Mouse (Mus musculus): ENCODE results near the gene Gstt3. TPM values are rescaled to one million over a fixed set of nuclear protein-coding genes. Genes with fewer than 3 reads are reported as not detected.

Gstt3 gene
- 4.7 TPM for polyA plus RNA-seq (2014; fragmentation: Illumina TruSeq; extraction: RNeasy Lipid Tissue Mini Kit (QIAGEN cat#74804); ENCODE audit: low read depth, low replicate concordance)

DNA sequence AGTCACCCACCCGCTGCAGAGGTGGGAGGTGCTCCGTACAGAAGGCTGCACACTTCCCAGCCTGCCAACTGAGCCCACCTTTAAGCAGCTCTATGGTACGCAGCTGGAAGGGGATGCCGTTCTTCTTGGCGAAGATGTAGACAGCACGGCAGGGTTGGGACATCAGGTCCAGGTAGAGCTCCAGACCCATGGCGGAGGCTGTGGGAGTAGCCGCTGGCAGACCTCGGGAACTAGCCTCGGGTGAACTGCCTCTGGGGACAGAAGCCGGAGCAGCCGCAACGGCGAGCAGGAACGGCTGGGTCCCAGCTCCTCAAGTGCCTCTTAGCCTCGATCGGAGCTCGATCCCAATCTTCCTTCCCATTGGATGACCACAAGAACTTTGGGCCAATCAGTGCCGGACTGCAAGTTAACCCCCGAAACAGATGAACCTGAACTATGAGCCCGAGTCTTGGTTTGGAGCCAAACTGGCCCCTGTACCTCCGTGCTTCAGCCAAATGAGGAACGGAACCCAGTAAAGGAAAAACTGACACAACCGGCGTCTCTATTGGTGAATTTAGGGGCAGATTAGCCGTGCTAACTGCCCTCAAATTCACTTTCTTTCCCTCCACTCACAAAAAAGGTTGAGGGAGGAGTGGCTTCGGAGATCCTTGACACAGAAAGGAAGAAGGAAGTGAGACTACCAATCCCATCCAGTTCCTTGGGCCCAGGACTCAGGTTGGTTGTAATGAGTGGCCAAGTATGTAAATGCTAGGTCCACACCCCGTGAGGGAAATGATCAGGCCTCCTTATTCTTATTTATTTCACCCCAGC is at the start of gene Gstt3, which contains the start of gene Gm20441:
TSS of gene Gstt3 (minus strand) at position 646 of the 810 bp plus-strand sequence.
TSS of gene Gm20441 (minus strand) at position 186 of the 810 bp plus-strand sequence.

DNA sequence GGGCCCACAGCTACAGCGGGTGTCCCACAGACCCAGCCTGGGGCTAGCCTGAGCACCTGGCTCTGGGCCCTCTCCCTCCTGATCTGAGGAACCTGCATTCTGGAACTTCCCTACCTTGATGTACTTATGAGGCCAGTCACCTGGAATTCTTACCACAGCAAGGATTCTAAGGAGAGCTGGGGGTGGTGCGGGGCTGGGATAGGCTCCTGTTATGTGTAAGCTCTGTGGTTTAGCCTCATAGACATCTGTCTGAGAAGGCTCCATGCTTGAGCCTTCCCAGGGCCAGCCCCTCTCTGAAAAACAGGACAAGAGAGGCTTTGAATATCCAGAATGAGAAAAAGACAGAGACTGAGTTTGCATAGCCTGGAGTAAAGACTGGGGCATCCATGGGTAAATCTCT is 41.2 kb upstream of the Gstt3 start, which contains the start of gene Gstt4:
TSS of gene Gstt4 (minus strand) at position 101 of the 400 bp plus-strand sequence.

DNA sequence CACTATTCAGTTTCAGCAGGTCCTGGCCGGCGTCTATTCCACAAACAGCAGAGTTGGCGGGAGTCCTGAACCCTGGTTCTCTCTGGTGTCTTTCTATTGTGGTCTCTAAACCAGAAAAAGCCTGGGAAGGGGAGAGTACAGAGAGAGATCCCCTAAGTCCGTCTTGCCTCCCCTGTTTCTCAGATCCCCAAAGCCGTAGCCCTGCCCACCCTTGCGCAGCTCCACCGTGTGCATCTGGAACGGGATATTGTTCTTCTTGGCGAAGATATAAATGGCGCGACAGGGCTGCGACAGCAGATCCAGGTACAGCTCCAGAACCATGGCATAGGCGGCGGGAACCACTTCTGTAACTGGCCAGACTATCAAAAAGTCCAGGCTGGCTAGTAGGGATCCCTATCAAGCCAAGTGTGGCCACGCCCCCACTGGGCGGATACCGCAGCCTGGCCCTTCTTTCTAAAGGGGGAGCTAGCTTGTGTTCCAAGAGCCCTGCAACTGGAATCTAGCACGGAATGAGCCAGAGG is 17.0 kb upstream of the Gstt3 start, which contains the start of gene Gstt1:
TSS of gene Gstt1 (minus strand) at position 409 of the 521 bp plus-strand sequence.

DNA sequence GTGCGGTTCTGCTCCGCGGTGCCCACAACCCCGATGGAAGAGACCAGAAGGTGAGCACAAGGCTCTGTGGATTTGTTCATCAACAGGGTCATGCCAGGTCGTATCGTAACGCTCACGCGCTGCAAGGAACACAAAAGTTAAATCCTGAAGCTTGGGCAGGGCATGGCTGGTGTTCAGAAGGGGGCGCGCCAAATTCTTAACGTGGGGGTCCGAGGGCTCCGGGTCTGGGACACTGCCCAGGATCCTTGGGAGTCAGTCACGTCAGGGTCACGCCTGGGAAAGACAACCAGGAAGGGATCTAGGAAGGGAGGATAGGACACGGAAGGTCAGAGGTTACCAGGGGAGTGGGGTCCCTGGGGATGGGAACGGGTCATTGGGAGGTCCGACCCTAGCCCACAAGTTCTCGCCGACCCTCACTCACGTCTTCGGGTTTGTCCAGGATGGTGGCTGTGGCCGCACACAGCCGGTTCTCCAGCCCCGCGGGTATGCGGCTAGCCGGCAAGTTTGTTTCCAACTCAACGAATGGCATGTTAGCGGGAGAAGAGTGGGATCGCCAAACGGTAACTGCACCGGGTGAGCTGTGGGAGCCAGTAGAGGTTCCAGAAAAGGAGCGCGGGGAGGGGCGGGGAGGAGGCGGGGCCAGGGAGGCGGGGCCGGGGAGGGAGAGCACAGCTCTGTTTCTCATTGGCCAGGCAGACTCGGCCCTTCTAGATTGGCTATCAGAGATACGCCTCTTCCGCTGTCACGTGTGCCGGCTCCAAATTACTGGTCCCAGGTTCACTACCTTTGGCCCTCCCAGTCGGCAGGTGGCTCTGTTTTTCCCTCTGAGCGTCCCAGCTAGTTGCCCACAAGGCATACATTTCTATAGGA is 8.2 kb downstream of the Gstt3 start, which contains the start of gene Ddt:
TSS of gene Ddt (minus strand) at position 620 of the 870 bp plus-strand sequence.

DNA sequence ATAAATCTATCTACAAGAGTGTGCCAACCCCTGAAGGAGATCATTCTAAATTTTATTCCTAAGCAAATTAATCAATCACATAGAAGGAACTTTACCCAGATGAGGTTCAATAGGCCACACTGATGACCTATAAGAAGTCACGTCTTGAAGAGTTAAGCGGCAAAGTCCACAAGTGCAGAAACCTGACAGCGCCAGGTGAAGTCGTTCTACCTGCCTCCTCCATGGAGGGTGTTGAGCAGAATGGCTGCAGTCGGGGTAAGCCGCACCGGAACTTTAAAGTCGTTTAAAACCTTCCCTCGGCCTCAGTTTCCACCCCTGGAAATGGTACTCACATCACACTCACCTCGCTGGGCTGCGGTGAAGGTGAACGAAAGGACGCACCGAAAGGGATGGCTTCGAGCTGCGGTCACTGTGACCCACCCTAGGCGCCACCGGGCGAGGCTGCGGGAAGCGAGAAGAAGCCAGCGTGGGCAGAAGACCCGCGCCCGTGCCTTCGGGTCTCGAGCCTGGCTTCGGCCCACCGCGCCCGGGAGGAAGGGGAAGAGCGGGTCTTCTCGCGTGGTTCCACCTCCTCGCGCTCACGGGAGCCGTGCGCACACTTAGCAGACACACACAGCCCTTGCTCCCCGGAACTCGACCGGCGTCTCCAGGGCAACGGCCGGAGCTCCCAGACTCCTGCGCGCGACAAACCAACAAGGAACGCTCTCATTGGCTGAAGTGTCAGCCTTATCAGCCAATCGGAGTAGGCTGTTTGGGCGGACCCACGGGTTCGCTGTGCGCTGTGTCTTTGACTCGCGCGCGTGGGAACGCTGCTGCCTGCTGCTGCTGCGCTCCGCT is 17.3 kb downstream of the Gstt3 start, which contains the start of gene Cabin1:
TSS of gene Cabin1 (minus strand) at position 660 of the 837 bp plus-strand sequence.

Other genes starting within 250 kb of the Gstt3 start
- 1.2 TPM for gene Lrrc75b, start 221.1 kb downstream of the Gstt3 start, polyA plus RNA-seq (2014; fragmentation: Illumina TruSeq; extraction: RNeasy Lipid Tissue Mini Kit (QIAGEN cat#74804); ENCODE audit: low read depth, low replicate concordance)
- not detected for gene Ggt1, start 219.8 kb downstream of the Gstt3 start, polyA plus RNA-seq (2014; fragmentation: Illumina TruSeq; extraction: RNeasy Lipid Tissue Mini Kit (QIAGEN cat#74804); ENCODE audit: low read depth, low replicate concordance)
- gene Ggt5, start 192.1 kb downstream of the Gstt3 start, polyA plus RNA-seq (2014; fragmentation: Illumina TruSeq; extraction: RNeasy Lipid Tissue Mini Kit (QIAGEN cat#74804); ENCODE audit: low read depth, low replicate concordance), result 6.0 TPM
- gene Susd2, start 137.4 kb downstream of the Gstt3 start, polyA plus RNA-seq (2014; fragmentation: Illumina TruSeq; extraction: RNeasy Lipid Tissue Mini Kit (QIAGEN cat#74804); ENCODE audit: low read depth, low replicate concordance), result 2.1 TPM
- 16.5 TPM for gene Cabin1, start 17.1 kb downstream of the Gstt3 start, polyA plus RNA-seq (2014; fragmentation: Illumina TruSeq; extraction: RNeasy Lipid Tissue Mini Kit (QIAGEN cat#74804); ENCODE audit: low read depth, low replicate concordance)
- 148 TPM for gene Ddt, start 8.0 kb downstream of the Gstt3 start, polyA plus RNA-seq (2014; fragmentation: Illumina TruSeq; extraction: RNeasy Lipid Tissue Mini Kit (QIAGEN cat#74804); ENCODE audit: low read depth, low replicate concordance)
- gene Gm20441, start 460 bp downstream of the Gstt3 start, polyA plus RNA-seq (2014; fragmentation: Illumina TruSeq; extraction: RNeasy Lipid Tissue Mini Kit (QIAGEN cat#74804); ENCODE audit: low read depth, low replicate concordance), result not detected
- gene Gstt1, start 17.2 kb upstream of the Gstt3 start, polyA plus RNA-seq (2014; fragmentation: Illumina TruSeq; extraction: RNeasy Lipid Tissue Mini Kit (QIAGEN cat#74804); ENCODE audit: low read depth, low replicate concordance), result 37.9 TPM
- gene Gstt4, start 41.1 kb upstream of the Gstt3 start, polyA plus RNA-seq (2014; fragmentation: Illumina TruSeq; extraction: RNeasy Lipid Tissue Mini Kit (QIAGEN cat#74804); ENCODE audit: low read depth, low replicate concordance), result not detected
- gene Gstt2, start 56.0 kb upstream of the Gstt3 start, polyA plus RNA-seq (2014; fragmentation: Illumina TruSeq; extraction: RNeasy Lipid Tissue Mini Kit (QIAGEN cat#74804); ENCODE audit: low read depth, low replicate concordance), result 20.2 TPM
- 174 TPM for gene Mif, start 78.8 kb upstream of the Gstt3 start, polyA plus RNA-seq (2014; fragmentation: Illumina TruSeq; extraction: RNeasy Lipid Tissue Mini Kit (QIAGEN cat#74804); ENCODE audit: low read depth, low replicate concordance)
- gene Derl3, start 112.0 kb upstream of the Gstt3 start, polyA plus RNA-seq (2014; fragmentation: Illumina TruSeq; extraction: RNeasy Lipid Tissue Mini Kit (QIAGEN cat#74804); ENCODE audit: low read depth, low replicate concordance), result 0.73 TPM
- 25.2 TPM for gene Smarcb1, start 140.2 kb upstream of the Gstt3 start, polyA plus RNA-seq (2014; fragmentation: Illumina TruSeq; extraction: RNeasy Lipid Tissue Mini Kit (QIAGEN cat#74804); ENCODE audit: low read depth, low replicate concordance)
- gene Chchd10, start 151.7 kb upstream of the Gstt3 start, polyA plus RNA-seq (2014; fragmentation: Illumina TruSeq; extraction: RNeasy Lipid Tissue Mini Kit (QIAGEN cat#74804); ENCODE audit: low read depth, low replicate concordance), result 1,332 TPM
- gene Mmp11, start 155.1 kb upstream of the Gstt3 start, polyA plus RNA-seq (2014; fragmentation: Illumina TruSeq; extraction: RNeasy Lipid Tissue Mini Kit (QIAGEN cat#74804); ENCODE audit: low read depth, low replicate concordance), result 9.6 TPM
- not detected for gene Gm867, start 159.3 kb upstream of the Gstt3 start, polyA plus RNA-seq (2014; fragmentation: Illumina TruSeq; extraction: RNeasy Lipid Tissue Mini Kit (QIAGEN cat#74804); ENCODE audit: low read depth, low replicate concordance)
- gene Vpreb3, start 161.6 kb upstream of the Gstt3 start, polyA plus RNA-seq (2014; fragmentation: Illumina TruSeq; extraction: RNeasy Lipid Tissue Mini Kit (QIAGEN cat#74804); ENCODE audit: low read depth, low replicate concordance), result not detected
- gene Gm5134, start 173.1 kb upstream of the Gstt3 start, polyA plus RNA-seq (2014; fragmentation: Illumina TruSeq; extraction: RNeasy Lipid Tissue Mini Kit (QIAGEN cat#74804); ENCODE audit: low read depth, low replicate concordance), result not detected

All from heart, adult 10 weeks (tissue).